Mouse (Mus musculus): Measurements from ENCODE around the gene Serpina7. TPM values are rescaled to one million over a fixed set of nuclear protein-coding genes. Genes with fewer than 3 reads are reported as not detected.

Serpina7 gene
- polyA plus RNA-seq, 1 experiment = not detected

GRCm38 (mm10) chrX:139051976-139052375, 33.1 kb downstream of the Serpina7 start:
- H3K27ac ChIP-seq (ENCODE audit: insufficient read depth, low read length) = no peak overlapping the region
- no peak overlapping the region for H3K4me3 ChIP-seq (ENCODE audit: extremely low read depth, insufficient read depth, insufficient read length)
- no peaks in the 10 kb centered on the region for H3K4me1 ChIP-seq (ENCODE audit: control insufficient read depth, insufficient read depth, insufficient read length)
- no peak for DNase-seq (ENCODE audit: low read depth in 1 of 2, low spot score in 2 of 2)
- no peaks in the 10 kb centered on the region for H3K36me3 ChIP-seq (ENCODE audit: control insufficient read depth, insufficient read depth, low read length)
- no peak for TF ChIP-seq CTCF (IDR thresholded peaks at IDR 0.05; ENCODE audit: extremely low read depth, insufficient read depth, insufficient read length, insufficient replicate concordance)
- TF ChIP-seq POLR2A (IDR thresholded peaks at IDR 0.05; ENCODE audit: low read depth, low read length) = no peak
- H3K27me3 ChIP-seq (ENCODE audit: control insufficient read depth, insufficient read depth, low read length) = no peaks in the 10 kb centered on the region
- 85% methylated on average over 1 of the region's 1 CpGs for WGBS

- Histone ChIP-seq H3K27ac (ENCODE audit: insufficient read depth, low read length) (no peak overlapping the region), H3K4me1 (ENCODE audit: control insufficient read depth, insufficient read depth, insufficient read length) (no peaks in the 10 kb centered on the region), H3K27me3 (ENCODE audit: control insufficient read depth, insufficient read depth, low read length) (no peaks in the 10 kb centered on the region), H3K4me3 (ENCODE audit: extremely low read depth, insufficient read depth, insufficient read length) (no peak overlapping the region), H3K36me3 (ENCODE audit: control insufficient read depth, insufficient read depth, low read length) (no peaks in the 10 kb centered on the region)
- WGBS = 72% methylated on average over 1 of the region's 1 CpGs
- TF ChIP-seq CTCF (IDR thresholded peaks at IDR 0.05; ENCODE audit: extremely low read depth, insufficient read depth, insufficient read length, insufficient replicate concordance) (no peak), POLR2A (IDR thresholded peaks at IDR 0.05; ENCODE audit: low read depth, low read length) (no peak)
- no peak for DNase-seq (ENCODE audit: low read depth in 1 of 2, low spot score in 2 of 2)
Observed at GRCm38 (mm10) chrX:139041148-139041547, 43.9 kb downstream of the Serpina7 start.

GRCm38 (mm10) chrX:139039314-139039713, 45.7 kb downstream of the Serpina7 start:
- DNase-seq (ENCODE audit: low read depth in 1 of 2, low spot score in 2 of 2) = no peak

GRCm38 (mm10) chrX:139037666-139038065, 47.4 kb downstream of the Serpina7 start:
- Histone ChIP-seq H3K27ac (ENCODE audit: insufficient read depth, low read length) (no peak overlapping the region), H3K4me1 (ENCODE audit: control insufficient read depth, insufficient read depth, insufficient read length) (no peaks in the 10 kb centered on the region), H3K4me3 (ENCODE audit: extremely low read depth, insufficient read depth, insufficient read length) (no peak overlapping the region), H3K27me3 (ENCODE audit: control insufficient read depth, insufficient read depth, low read length) (no peaks in the 10 kb centered on the region), H3K36me3 (ENCODE audit: control insufficient read depth, insufficient read depth, low read length) (no peaks in the 10 kb centered on the region)
- TF ChIP-seq POLR2A (IDR thresholded peaks at IDR 0.05; ENCODE audit: low read depth, low read length) (no peak), CTCF (IDR thresholded peaks at IDR 0.05; ENCODE audit: extremely low read depth, insufficient read depth, insufficient read length, insufficient replicate concordance) (no peak)
- no peak for DNase-seq (ENCODE audit: low read depth in 1 of 2, low spot score in 2 of 2)
- WGBS = 90% methylated on average over 1 of the region's 1 CpGs

More at GRCm38 (mm10) chrX:139039314-139039713, 45.7 kb downstream of the Serpina7 start:
- Histone ChIP-seq H3K36me3 (ENCODE audit: control insufficient read depth, insufficient read depth, low read length) (no peaks in the 10 kb centered on the region), H3K27me3 (ENCODE audit: control insufficient read depth, insufficient read depth, low read length) (no peaks in the 10 kb centered on the region), H3K27ac (ENCODE audit: insufficient read depth, low read length) (no peak overlapping the region), H3K4me1 (ENCODE audit: control insufficient read depth, insufficient read depth, insufficient read length) (no peaks in the 10 kb centered on the region), H3K4me3 (ENCODE audit: extremely low read depth, insufficient read depth, insufficient read length) (no peak overlapping the region)
- TF ChIP-seq POLR2A (IDR thresholded peaks at IDR 0.05; ENCODE audit: low read depth, low read length) (no peak), CTCF (IDR thresholded peaks at IDR 0.05; ENCODE audit: extremely low read depth, insufficient read depth, insufficient read length, insufficient replicate concordance) (no peak)
- 66% methylated on average over 2 of the region's 2 CpGs for WGBS

Other genes starting within 250 kb of the Serpina7 start
- not detected in 2 replicates for gene Nrk, start 170.8 kb downstream of the Serpina7 start, polyA plus RNA-seq (2012; rRNA removed)
- gene 4930513O06Rik, start 1.0 kb upstream of the Serpina7 start, polyA plus RNA-seq (2012; rRNA removed) = not detected in 2 replicates
- not detected in 2 replicates for gene 4933428M09Rik, start 94.0 kb upstream of the Serpina7 start, polyA plus RNA-seq (2012; rRNA removed)
- 0.07 TPM in 1 of 2 replicates, not detected in the other for gene Mum1l1, start 124.8 kb upstream of the Serpina7 start, polyA plus RNA-seq (2012; rRNA removed)
- gene Trap1a, start 248.4 kb upstream of the Serpina7 start, polyA plus RNA-seq (2012; rRNA removed) = not detected in 2 replicates

All from spleen, adult 2 months (tissue).